Mouse (Mus musculus): Measurements from ENCODE around the gene Zcwpw1. TPM values are rescaled to one million over a fixed set of nuclear protein-coding genes. Genes with fewer than 3 reads are reported as not detected.
"Not testable (repeated sequence)": the region's sequence is repeated elsewhere in the genome, so short reads cannot be mapped to it uniquely, and the experiment has no call there.

Zcwpw1 gene
- polyA plus RNA-seq, 1 experiment from 2014 or later = 14.6 TPM

DNA sequence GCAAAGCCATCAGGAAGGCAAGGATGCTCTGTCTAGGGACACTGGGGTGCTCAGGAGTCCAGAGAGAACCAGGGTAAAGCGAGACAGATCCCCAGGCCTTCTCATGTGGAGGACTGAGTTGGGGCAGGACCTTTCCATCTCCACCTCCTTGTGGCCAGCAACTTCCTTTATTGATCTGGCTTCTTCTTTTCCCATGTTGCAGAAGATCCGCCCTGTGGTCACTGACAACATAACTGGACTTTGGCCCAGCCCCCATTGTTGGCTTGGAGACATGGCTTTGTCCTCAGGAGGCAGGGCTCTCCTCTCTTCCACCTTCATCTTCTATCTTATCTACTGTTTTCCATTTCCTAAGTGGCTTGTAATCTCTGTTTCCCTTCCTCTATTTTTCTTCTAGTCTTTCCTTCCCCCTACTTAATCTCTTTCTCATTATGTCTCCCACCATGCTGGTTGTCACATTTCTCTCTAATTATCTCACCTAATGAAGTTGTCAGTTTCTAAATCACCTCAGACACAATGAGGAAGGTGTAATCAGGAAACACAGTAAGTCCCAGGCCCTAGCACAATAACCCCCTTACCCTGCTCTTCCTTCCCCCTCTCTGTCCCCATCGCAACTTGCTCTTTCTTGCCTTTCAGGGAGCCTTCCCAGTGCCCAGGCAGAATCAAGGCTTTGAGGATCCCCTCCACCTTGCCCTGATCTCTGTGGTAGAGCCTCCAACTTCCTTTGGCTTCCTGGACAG, 84.2 kb downstream of the Zcwpw1 start, which contains the start of gene Pilrb2:
TSS of gene Pilrb2 (minus strand) at position 172 of the 737 bp plus-strand sequence.
- ATAC-seq (ENCODE audit: low FRiP score); H3K4me1 ChIP-seq: not testable (repeated sequence)

More for the DNA sequence above, 84.2 kb downstream of the Zcwpw1 start, which contains the start of gene Pilrb2:
- H3K27me3 ChIP-seq; H3K4me2 ChIP-seq; H3K9ac ChIP-seq; H3K4me3 ChIP-seq (replicated peaks); H3K36me3 ChIP-seq (replicated peaks); H3K9me3 ChIP-seq; H3K27ac ChIP-seq: not testable (repeated sequence)
- 76% methylated on average over 3 of the region's 3 CpGs for WGBS

Other genes starting within 250 kb of the Zcwpw1 start
- 76.1 and 80.3 TPM in 2 replicates for gene Actl6b, start 234.3 kb upstream of the Zcwpw1 start, polyA plus RNA-seq (2016; fragmentation: Nextera tagmentation; extraction: Ambion mirVana)
- gene Tfr2, start 218.0 kb upstream of the Zcwpw1 start, polyA plus RNA-seq (2016; fragmentation: Nextera tagmentation; extraction: Ambion mirVana) = 1.1 and 1.7 TPM in 2 replicates
- 25.7 and 29.0 TPM in 2 replicates for gene Mospd3, start 186.7 kb upstream of the Zcwpw1 start, polyA plus RNA-seq (2016; fragmentation: Nextera tagmentation; extraction: Ambion mirVana)
- 30.6 and 39.7 TPM in 2 replicates for gene Pcolce, start 174.0 kb upstream of the Zcwpw1 start, polyA plus RNA-seq (2016; fragmentation: Nextera tagmentation; extraction: Ambion mirVana)
- gene Fbxo24, start 158.8 kb upstream of the Zcwpw1 start, polyA plus RNA-seq (2016; fragmentation: Nextera tagmentation; extraction: Ambion mirVana) = 0.26 and 0.45 TPM in 2 replicates
- 29.8 and 35.1 TPM in 2 replicates for gene Lrch4, start 158.7 kb upstream of the Zcwpw1 start, polyA plus RNA-seq (2016; fragmentation: Nextera tagmentation; extraction: Ambion mirVana)
- 9.6 and 10.1 TPM in 2 replicates for gene Gm20605, start 158.6 kb upstream of the Zcwpw1 start, polyA plus RNA-seq (2016; fragmentation: Nextera tagmentation; extraction: Ambion mirVana)
- gene Sap25, start 146.5 kb upstream of the Zcwpw1 start, polyA plus RNA-seq (2016; fragmentation: Nextera tagmentation; extraction: Ambion mirVana) = 9.0 and 10.5 TPM in 2 replicates
- not detected in 2 replicates for gene Irs3, start 142.1 kb upstream of the Zcwpw1 start, polyA plus RNA-seq (2016; fragmentation: Nextera tagmentation; extraction: Ambion mirVana)
- gene Agfg2, start 103.1 kb upstream of the Zcwpw1 start, polyA plus RNA-seq (2016; fragmentation: Nextera tagmentation; extraction: Ambion mirVana) = 28.2 and 31.1 TPM in 2 replicates
- gene Nyap1, start 46.2 kb upstream of the Zcwpw1 start, polyA plus RNA-seq (2016; fragmentation: Nextera tagmentation; extraction: Ambion mirVana) = 19.5 and 22.6 TPM in 2 replicates
- gene Tsc22d4, start 42.1 kb upstream of the Zcwpw1 start, polyA plus RNA-seq (2016; fragmentation: Nextera tagmentation; extraction: Ambion mirVana) = 68.6 and 73.2 TPM in 2 replicates
- gene Ppp1r35, start 8.9 kb upstream of the Zcwpw1 start, polyA plus RNA-seq (2016; fragmentation: Nextera tagmentation; extraction: Ambion mirVana) = 55.7 and 60.1 TPM in 2 replicates
- gene Mepce, start 143 bp upstream of the Zcwpw1 start, polyA plus RNA-seq (2016; fragmentation: Nextera tagmentation; extraction: Ambion mirVana) = 13.4 and 15.4 TPM in 2 replicates
- gene Pilra, start 48.5 kb downstream of the Zcwpw1 start, polyA plus RNA-seq (2016; fragmentation: Nextera tagmentation; extraction: Ambion mirVana) = 0.13 and 0.22 TPM in 2 replicates
- gene Pilrb1, start 70.3 kb downstream of the Zcwpw1 start, polyA plus RNA-seq (2016; fragmentation: Nextera tagmentation; extraction: Ambion mirVana) = not detected in 2 replicates
- gene Pilrb2, start 84.0 kb downstream of the Zcwpw1 start, polyA plus RNA-seq (2016; fragmentation: Nextera tagmentation; extraction: Ambion mirVana) = not detected in 2 replicates
- gene Cyp3a13, start 133.8 kb downstream of the Zcwpw1 start, polyA plus RNA-seq (2016; fragmentation: Nextera tagmentation; extraction: Ambion mirVana) = not detected in 2 replicates
- not detected in 2 replicates for gene Gjc3, start 175.3 kb downstream of the Zcwpw1 start, polyA plus RNA-seq (2016; fragmentation: Nextera tagmentation; extraction: Ambion mirVana)
- not detected in 2 replicates for gene Azgp1, start 193.7 kb downstream of the Zcwpw1 start, polyA plus RNA-seq (2016; fragmentation: Nextera tagmentation; extraction: Ambion mirVana)
- not detected in 2 replicates for gene Smok3a, start 233.5 kb downstream of the Zcwpw1 start, polyA plus RNA-seq (2016; fragmentation: Nextera tagmentation; extraction: Ambion mirVana)
- gene Smok3b, start 233.6 kb downstream of the Zcwpw1 start, polyA plus RNA-seq (2016; fragmentation: Nextera tagmentation; extraction: Ambion mirVana) = not detected in 2 replicates